Mouse (Mus musculus): ENCODE measurements around the gene Serpina3c. TPM values are rescaled to one million over a fixed set of nuclear protein-coding genes. Genes with fewer than 3 reads are reported as not detected.
A peak's percentile ranks its signal among the peaks of the same experiment; 100 is the strongest.

The Serpina3c gene
- not detected in 2 replicates for total RNA-seq (2017)

GRCm38 (mm10) chr12:104153656-104154055, at the start of gene Serpina3c:
Serpina3c (minus strand) TSS chr12:104153870.
- ATAC-seq (replicated peaks in 1 of 2; ENCODE audit: insufficient read depth in 1 of 2, low FRiP score in 2 of 2, low TSS enrichment in 1 of 2, low read depth in 1 of 2, poor library complexity in 2 of 2, severe bottlenecking in 2 of 2) = no peak

- ATAC-seq (replicated peaks in 1 of 2; ENCODE audit: insufficient read depth in 1 of 2, low FRiP score in 2 of 2, low TSS enrichment in 1 of 2, low read depth in 1 of 2, poor library complexity in 2 of 2, severe bottlenecking in 2 of 2) = no peak
Measured at GRCm38 (mm10) chr12:104190852-104191251, 37.2 kb upstream of the Serpina3c start.

GRCm38 (mm10) chr12:104189246-104189645, 35.6 kb upstream of the Serpina3c start:
- ATAC-seq (replicated peaks in 1 of 2; ENCODE audit: insufficient read depth in 1 of 2, low FRiP score in 2 of 2, low TSS enrichment in 1 of 2, low read depth in 1 of 2, poor library complexity in 2 of 2, severe bottlenecking in 2 of 2) = no peak

GRCm38 (mm10) chr12:104186041-104186581, 32.4 kb upstream of the Serpina3c start:
- no peak for ATAC-seq (replicated peaks in 1 of 2; ENCODE audit: insufficient read depth in 1 of 2, low FRiP score in 2 of 2, low TSS enrichment in 1 of 2, low read depth in 1 of 2, poor library complexity in 2 of 2, severe bottlenecking in 2 of 2)

- ATAC-seq (replicated peaks in 1 of 2; ENCODE audit: insufficient read depth in 1 of 2, low FRiP score in 2 of 2, low TSS enrichment in 1 of 2, low read depth in 1 of 2, poor library complexity in 2 of 2, severe bottlenecking in 2 of 2) = no peak
Measured at GRCm38 (mm10) chr12:104185046-104185445, 31.4 kb upstream of the Serpina3c start.

GRCm38 (mm10) chr12:104178987-104179386, 25.3 kb upstream of the Serpina3c start:
- ATAC-seq (replicated peaks in 1 of 2; ENCODE audit: insufficient read depth in 1 of 2, low FRiP score in 2 of 2, low TSS enrichment in 1 of 2, low read depth in 1 of 2, poor library complexity in 2 of 2, severe bottlenecking in 2 of 2) = no peak

GRCm38 (mm10) chr12:104178577-104178976, 24.9 kb upstream of the Serpina3c start:
- ATAC-seq (replicated peaks in 1 of 2; ENCODE audit: insufficient read depth in 1 of 2, low FRiP score in 2 of 2, low TSS enrichment in 1 of 2, low read depth in 1 of 2, poor library complexity in 2 of 2, severe bottlenecking in 2 of 2) = no peak

- ATAC-seq (replicated peaks in 1 of 2; ENCODE audit: insufficient read depth in 1 of 2, low FRiP score in 2 of 2, low TSS enrichment in 1 of 2, low read depth in 1 of 2, poor library complexity in 2 of 2, severe bottlenecking in 2 of 2) = no peak
Measured at GRCm38 (mm10) chr12:104175636-104176035, 22.0 kb upstream of the Serpina3c start.

GRCm38 (mm10) chr12:104174747-104175146, 21.1 kb upstream of the Serpina3c start:
- no peak for ATAC-seq (replicated peaks in 1 of 2; ENCODE audit: insufficient read depth in 1 of 2, low FRiP score in 2 of 2, low TSS enrichment in 1 of 2, low read depth in 1 of 2, poor library complexity in 2 of 2, severe bottlenecking in 2 of 2)

GRCm38 (mm10) chr12:104153041-104153645, 527 bp downstream of the Serpina3c start:
- no peak for ATAC-seq (replicated peaks in 1 of 2; ENCODE audit: insufficient read depth in 1 of 2, low FRiP score in 2 of 2, low TSS enrichment in 1 of 2, low read depth in 1 of 2, poor library complexity in 2 of 2, severe bottlenecking in 2 of 2)

GRCm38 (mm10) chr12:104151989-104152388, 1.7 kb downstream of the Serpina3c start:
- no peak for ATAC-seq (replicated peaks in 1 of 2; ENCODE audit: insufficient read depth in 1 of 2, low FRiP score in 2 of 2, low TSS enrichment in 1 of 2, low read depth in 1 of 2, poor library complexity in 2 of 2, severe bottlenecking in 2 of 2)

GRCm38 (mm10) chr12:104145571-104145970, 8.1 kb downstream of the Serpina3c start:
- ATAC-seq (replicated peaks in 1 of 2; ENCODE audit: insufficient read depth in 1 of 2, low FRiP score in 2 of 2, low TSS enrichment in 1 of 2, low read depth in 1 of 2, poor library complexity in 2 of 2, severe bottlenecking in 2 of 2) = no peak

- ATAC-seq (replicated peaks in 1 of 2; ENCODE audit: insufficient read depth in 1 of 2, low FRiP score in 2 of 2, low TSS enrichment in 1 of 2, low read depth in 1 of 2, poor library complexity in 2 of 2, severe bottlenecking in 2 of 2) = no peak
Measured at GRCm38 (mm10) chr12:104143286-104143685, 10.4 kb downstream of the Serpina3c start.

GRCm38 (mm10) chr12:104142427-104142826, 11.2 kb downstream of the Serpina3c start:
- peak; percentile 82 to 92 for ATAC-seq (replicated peaks in 1 of 2; ENCODE audit: insufficient read depth in 1 of 2, low FRiP score in 2 of 2, low TSS enrichment in 1 of 2, low read depth in 1 of 2, poor library complexity in 2 of 2, severe bottlenecking in 2 of 2)

GRCm38 (mm10) chr12:104141506-104141905, 12.2 kb downstream of the Serpina3c start:
- ATAC-seq (replicated peaks in 1 of 2; ENCODE audit: insufficient read depth in 1 of 2, low FRiP score in 2 of 2, low TSS enrichment in 1 of 2, low read depth in 1 of 2, poor library complexity in 2 of 2, severe bottlenecking in 2 of 2) = no peak

GRCm38 (mm10) chr12:104140543-104141103, 13.0 kb downstream of the Serpina3c start:
- ATAC-seq (replicated peaks in 1 of 2; ENCODE audit: insufficient read depth in 1 of 2, low FRiP score in 2 of 2, low TSS enrichment in 1 of 2, low read depth in 1 of 2, poor library complexity in 2 of 2, severe bottlenecking in 2 of 2) = no peak

GRCm38 (mm10) chr12:104138216-104138615, 15.5 kb downstream of the Serpina3c start:
- no peak for ATAC-seq (replicated peaks in 1 of 2; ENCODE audit: insufficient read depth in 1 of 2, low FRiP score in 2 of 2, low TSS enrichment in 1 of 2, low read depth in 1 of 2, poor library complexity in 2 of 2, severe bottlenecking in 2 of 2)

GRCm38 (mm10) chr12:104131041-104131440, 22.6 kb downstream of the Serpina3c start:
- peak; percentile 32 to 33; a peak in 1 of 4 replicates for ATAC-seq (replicated peaks in 1 of 2; ENCODE audit: insufficient read depth in 1 of 2, low FRiP score in 2 of 2, low TSS enrichment in 1 of 2, low read depth in 1 of 2, poor library complexity in 2 of 2, severe bottlenecking in 2 of 2)

GRCm38 (mm10) chr12:104127696-104128095, 26.0 kb downstream of the Serpina3c start, which contains the start of gene Serpina3b:
Serpina3b (plus strand) TSS chr12:104127996.
- no peak for ATAC-seq (replicated peaks in 1 of 2; ENCODE audit: insufficient read depth in 1 of 2, low FRiP score in 2 of 2, low TSS enrichment in 1 of 2, low read depth in 1 of 2, poor library complexity in 2 of 2, severe bottlenecking in 2 of 2)

Data from hematopoietic stem cell, adult 5-6 weeks (primary cell).